Mouse (Mus musculus) cortical plate, adult 2 months (tissue): ENCODE measurements around the gene Azgp1.

Experiments used
- CTCF ChIP-seq: fragments of 200-500 bp; IDR thresholded peaks from 2 replicates; pipeline ENCODE4 v1.5.1; 2011; ENCODE audit warnings: mild to moderate bottlenecking, control low read depth, low read length; ENCODE audit not compliant: insufficient read depth; ENCODE audit errors: extremely low read depth
- POLR2A ChIP-seq: fragments of 200-500 bp; IDR thresholded peaks from 2 replicates; pipeline ENCODE4 v1.6.1; 2011; ENCODE audit warnings: mild to moderate bottlenecking, low read length, control low read depth; ENCODE audit not compliant: insufficient read depth; ENCODE audit errors: extremely low read depth

DNA sequence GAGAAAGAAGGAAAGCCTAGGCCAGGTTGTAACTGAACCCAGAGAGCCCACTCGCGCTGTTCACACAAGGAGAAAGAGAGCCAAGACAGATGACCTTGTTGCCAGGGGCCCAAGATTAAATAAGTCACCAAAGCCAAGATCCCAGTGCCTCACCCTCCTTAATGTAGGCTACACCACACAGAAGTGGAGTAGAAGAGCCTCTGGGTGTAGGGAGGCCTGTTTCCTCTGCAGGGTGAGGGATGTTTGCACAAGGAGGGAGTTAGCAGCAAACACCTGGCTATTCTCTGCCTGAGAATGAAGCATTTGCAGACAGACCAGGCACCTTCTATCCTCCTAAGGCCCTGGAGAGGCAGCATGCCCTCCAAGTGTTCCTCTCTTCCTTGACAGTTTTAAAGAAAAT is 35.2 kb downstream of the Azgp1 start:
- TF ChIP-seq CTCF = no peak
- no peak for TF ChIP-seq POLR2A
